Mouse (Mus musculus) retina, embryonic 14.5 days (tissue): ENCODE measurements around the gene Rgl2.
A peak's percentile ranks its signal among the peaks of the same experiment; 100 is the strongest.

Experiments used
- DNase-seq: peaks from one replicate; pipeline ENCODE4 v3.0.0-alpha.2; 2015; ENCODE audit warnings: low spot score

The Rgl2 gene

DNA sequence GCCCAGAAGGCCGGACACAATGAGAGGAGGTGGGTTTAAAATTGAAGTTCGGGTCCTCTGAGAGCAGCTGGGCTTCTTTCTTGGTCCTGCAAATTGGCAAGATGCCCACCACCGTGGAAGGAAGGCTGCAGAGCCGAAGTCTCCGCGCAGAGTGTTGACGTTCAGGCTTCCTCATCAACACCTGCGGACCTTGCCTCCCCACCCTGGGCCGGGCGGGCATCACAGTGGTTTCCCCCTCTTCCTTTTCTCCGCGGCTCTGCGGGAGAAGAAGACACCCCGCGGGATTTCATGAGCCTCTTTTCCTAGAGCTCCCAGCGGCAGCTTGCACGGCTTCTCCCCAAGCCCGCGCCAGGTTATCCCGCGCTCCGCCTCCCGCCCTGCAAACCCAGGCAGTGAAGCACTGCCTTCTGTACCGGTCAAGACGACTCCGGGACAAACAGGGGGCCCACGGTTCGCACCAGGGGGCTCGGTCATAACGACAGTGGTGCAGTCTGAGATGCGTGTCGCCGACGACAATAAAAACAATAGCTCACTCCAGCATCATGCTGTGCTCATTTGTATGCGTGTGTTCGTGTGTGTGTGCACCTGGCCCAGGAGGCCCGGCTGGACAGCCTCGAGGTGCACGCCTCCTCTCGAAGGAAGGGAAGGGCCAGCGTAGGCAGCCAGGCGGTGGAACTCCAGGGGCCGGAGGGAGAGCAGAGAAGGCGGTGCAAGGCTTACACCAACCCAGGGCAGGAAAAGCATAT, 20.8 kb upstream of the Rgl2 start:
- DNase-seq, result peak; percentile 36

DNA sequence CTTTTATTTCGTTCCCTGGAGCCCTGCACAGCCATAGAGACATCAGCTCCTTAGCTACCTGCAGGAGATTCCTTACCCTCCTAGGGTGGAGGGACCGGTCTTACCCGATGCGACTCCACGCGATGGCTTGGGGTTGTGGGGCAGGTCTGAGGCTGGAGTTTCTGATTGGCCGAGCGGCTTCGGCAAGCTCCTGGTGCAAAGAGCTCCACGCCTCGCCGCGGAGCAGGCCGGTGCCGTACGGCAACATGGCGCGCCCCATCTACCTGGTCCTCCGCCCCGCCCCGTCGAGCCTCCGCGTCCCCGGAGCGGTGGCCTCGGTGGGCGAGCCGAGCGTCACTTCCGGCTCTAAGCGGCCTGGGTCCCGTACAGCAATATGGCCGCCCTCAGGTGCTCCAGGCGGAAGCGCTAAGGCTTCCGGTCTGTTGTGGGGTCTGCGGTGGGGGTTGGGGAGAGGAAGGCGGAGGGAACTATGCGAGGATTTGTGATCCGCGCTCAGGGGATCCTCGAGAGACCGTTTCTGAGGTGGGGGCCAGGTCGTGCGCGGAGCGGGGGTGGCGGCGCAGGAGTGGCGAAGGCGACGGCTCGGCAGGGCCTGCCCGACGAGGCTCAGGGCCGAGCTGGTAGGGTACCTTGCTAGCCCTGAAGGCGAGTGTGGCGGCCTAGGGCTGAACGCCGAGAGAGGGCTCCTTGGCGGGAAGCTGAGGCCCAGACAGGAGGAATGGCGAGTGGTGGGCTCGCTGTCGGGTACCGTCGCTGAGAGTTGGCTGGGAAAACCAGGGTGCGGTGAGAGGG, 20.1 kb upstream of the Rgl2 start, which contains the start of gene Daxx:
Gene Daxx (plus strand): TSS at position 338 of the 792 bp plus-strand sequence.
- peak; percentile 98 for DNase-seq

DNA sequence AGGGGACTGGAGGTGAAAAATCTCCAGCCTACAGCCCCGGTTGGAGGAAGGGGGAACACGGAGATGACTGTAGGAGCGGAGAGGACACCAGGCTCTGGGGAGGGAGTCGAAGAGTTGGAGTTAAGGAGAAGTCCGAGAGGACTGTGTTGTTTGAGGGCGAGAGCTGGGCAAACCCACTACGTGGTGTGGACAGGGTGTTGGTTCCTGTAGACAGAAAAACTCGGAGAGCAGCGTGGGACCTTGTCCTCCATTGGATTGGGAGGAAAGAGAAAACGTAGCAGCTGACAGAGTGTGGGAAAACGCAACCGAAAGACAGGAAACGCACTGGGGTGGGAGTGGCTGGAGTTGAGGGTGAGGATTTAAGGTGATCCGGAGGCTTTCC, 19.5 kb upstream of the Rgl2 start:
- no peak for DNase-seq

DNA sequence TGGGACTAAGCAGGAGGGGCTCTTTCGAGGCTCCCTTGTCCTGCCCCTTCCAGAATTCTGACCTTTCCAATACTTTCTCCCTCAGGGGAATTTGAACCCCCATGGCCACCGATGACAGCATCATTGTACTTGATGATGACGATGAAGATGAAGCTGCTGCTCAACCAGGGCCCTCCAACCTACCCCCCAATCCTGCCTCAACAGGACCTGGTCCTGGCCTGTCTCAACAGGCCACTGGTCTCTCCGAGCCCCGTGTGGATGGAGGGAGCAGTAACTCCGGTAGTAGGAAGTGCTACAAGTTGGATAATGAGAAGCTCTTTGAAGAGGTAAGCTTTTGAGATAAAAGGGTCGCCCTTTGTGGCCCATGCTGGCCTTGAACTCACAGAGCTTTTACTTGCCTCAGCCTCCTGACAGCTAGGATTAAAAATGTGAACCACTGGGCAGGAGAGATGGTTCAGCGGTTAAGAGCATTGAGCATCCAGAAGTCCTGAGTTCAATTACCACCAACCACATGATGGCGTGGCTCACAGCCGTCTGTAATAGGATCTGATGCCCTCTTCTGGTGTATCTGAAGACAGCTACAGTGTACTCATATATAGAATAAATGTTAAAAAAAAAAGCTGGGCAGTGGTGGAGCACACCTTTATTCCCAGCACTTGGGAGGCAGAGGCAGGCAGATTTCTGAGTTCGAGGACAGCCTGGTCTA, 18.8 kb upstream of the Rgl2 start:
- no peak for DNase-seq

DNA sequence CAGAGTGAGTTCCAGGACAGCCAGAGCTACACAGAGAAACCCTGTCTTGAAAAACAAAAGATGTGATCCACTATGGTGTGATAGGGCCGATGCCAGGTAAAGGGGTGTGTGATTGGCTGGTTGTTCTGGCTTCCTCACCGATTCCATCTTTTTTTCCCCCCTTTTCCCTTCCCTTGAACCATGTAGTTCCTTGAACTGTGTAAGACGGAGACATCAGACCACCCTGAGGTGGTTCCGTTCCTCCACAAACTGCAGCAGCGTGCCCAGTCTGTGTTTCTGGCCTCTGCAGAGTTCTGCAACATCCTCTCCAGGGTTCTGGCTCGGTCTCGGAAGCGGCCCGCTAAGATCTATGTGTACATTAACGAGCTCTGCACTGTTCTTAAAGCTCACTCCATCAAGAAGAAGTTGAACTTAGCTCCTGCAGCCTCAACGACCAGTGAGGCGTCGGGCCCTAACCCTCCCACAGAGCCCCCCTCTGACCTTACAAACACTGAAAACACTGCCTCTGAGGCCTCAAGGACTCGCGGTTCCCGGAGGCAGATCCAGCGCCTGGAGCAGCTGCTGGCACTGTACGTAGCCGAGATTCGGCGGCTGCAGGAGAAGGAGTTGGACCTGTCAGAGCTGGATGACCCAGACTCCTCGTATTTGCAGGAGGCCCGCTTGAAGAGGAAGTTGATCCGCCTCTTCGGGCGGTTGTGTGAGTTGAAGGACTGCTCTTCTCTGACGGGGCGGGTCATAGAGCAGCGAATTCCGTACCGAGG, 18.1 kb upstream of the Rgl2 start:
- DNase-seq, result no peak

DNA sequence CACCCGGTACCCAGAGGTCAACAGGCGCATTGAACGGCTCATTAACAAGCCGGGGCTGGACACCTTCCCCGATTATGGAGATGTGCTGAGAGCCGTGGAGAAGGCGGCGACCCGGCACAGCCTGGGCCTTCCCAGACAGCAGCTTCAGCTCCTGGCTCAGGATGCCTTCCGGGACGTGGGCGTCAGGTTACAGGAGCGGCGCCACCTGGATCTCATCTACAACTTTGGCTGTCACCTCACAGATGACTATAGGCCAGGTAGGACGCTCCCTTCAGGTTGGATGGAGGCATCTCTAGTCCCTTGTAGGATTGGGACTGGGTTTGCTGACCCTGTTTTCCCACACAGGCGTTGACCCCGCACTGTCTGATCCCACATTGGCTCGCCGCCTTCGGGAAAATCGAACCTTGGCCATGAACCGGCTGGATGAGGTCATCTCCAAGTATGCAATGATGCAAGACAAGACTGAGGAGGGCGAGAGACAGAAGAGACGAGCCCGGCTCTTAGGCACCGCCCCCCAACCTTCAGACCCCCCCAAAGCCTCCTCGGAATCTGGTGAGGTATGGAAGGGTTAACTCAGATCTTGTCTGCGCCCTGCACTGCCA, 17.4 kb upstream of the Rgl2 start:
- no peak for DNase-seq

DNA sequence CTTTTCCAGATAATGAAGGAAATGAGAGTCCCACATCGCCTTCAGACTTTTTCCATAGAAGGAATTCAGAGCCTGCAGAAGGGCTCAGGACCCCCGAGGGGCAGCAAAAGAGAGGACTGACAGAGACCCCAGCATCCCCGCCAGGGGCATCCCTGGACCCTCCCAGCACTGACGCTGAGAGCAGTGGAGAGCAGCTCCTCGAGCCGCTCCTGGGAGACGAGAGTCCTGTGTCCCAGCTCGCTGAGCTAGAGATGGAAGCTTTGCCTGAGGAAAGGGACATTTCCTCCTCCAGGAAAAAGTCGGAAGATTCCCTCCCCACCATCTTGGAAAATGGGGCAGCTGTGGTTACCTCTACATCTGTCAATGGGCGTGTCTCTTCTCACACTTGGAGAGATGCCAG, 16.1 kb upstream of the Rgl2 start:
- no peak for DNase-seq

DNA sequence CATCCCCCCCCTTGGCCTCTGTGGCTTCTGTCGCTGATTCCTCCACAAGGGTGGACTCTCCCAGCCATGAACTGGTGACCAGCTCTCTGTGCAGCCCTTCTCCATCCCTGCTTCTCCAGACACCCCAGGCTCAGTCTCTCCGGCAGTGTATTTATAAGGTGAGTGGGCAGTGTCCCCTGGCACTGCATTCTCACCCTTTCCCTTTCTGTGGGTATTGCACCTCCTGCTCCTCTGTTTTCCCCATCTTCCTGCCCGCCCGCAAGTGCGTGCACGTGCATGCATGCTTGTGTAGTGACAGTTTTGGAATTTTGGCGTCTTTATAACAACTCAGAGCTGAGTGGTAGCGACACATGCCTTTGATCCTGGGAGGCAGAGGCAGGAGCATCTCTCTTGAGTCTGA, 15.4 kb upstream of the Rgl2 start:
- DNase-seq, result no peak

DNA sequence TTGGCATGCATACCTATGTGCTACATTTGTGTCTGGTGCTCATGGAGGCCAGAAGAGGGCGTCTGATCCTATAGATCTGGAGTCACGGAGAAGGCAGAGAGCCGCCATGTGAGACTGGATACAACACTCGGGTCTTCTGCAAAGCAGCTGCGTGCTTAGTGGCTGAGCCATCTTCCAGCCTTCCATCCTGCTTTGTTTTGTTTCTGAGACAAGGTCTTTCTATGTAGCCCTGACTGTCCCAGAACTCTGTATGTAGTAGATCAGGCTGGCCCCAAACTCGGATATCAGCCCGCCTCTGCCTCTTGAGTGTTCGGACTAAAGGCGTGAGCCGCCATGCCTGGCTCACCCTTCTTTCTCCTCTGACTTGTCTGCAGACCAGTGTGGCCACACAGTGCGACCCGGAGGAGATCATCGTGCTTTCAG, 14.4 kb upstream of the Rgl2 start:
- no peak for DNase-seq

DNA sequence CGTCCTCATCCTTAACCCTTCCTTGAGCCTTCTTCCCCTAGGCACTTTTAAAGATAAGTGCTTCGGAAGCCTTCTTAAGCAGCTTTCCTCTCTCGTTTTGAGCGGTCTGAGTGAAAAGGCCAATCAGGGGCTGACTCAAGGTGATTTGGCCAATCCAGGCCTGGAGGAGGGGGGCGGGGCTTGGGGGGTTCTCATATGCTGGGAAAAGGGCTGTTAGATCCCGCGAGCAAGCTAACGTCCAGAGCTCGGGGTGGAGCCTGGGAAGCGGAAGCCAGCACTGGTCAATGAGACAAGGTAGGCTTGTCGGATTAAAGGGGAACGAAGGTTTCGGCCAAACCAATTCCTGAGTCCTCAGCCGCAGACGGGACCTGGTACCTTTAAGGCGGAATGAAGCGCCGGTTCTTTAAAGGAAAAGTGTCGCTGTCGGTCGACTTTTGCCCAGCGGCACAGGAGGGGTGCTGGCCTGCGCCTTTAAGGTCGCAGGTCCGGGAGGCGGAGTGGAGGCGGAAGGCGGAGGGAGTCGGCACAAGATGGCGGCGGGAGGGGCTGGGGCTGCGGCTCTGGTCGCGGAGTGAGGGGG, 13.6 kb upstream of the Rgl2 start, which contains the start of the genes Tapbp and Zbtb22:
Gene Tapbp (plus strand): TSS at position 229 of the 580 bp plus-strand sequence.
Gene Zbtb22 (plus strand): TSS at position 234 of the 580 bp plus-strand sequence.
- DNase-seq, result peak; percentile 98

DNA sequence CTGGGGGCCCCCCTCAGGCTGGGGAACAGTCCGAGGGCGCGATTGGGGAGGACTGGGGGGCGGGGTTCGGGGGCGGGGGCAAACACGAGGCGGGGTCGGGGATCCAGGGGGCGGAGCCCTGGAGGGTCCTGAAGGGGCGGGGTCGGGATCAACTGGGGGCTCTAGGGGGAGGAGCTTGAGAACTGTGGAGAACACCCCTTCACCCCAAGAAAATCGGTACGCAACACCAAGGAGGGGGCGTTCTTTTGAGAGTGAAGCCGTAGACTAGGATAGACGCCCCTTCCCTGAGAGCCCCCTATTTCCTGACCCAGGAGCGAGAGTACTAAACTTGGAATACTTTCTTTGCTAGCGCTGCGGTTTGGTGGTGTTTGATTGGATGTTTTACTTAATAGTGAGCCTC, 13.0 kb upstream of the Rgl2 start:
- DNase-seq, result peak; percentile 77

DNA sequence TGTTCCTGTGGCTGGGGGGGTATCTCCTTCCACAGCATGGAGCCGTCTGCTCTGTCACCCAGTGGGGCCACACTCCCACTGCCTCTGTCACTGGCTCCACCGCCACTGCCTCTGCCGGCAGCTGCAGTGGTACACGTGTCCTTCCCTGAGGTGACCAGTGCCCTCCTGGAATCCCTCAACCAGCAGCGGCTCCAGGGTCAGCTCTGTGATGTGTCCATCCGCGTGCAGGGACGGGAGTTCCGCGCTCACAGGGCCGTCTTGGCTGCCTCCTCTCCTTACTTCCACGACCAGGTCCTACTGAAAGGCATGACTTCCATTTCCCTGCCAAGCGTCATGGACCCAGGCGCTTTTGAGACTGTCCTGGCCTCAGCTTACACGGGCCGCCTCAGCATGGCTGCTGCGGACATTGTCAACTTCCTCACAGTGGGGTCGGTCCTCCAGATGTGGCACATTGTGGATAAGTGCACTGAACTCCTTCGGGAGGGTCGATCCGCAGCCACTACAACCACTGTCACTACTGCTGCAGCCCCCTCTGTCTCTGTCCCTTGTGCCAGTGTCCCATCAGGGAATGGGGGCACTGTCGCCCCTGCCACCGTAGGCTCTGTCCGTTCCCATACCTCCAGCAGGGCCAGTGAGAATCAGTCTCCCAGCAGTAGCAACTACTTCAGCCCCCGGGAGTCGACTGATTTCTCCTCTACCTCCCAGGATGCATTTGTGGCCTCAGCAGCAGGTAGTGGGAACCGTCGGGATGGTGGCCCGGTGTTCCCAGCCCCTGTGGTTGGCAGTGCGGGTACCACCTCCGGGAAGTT, 12.3 kb upstream of the Rgl2 start:
- DNase-seq, result no peak

DNA sequence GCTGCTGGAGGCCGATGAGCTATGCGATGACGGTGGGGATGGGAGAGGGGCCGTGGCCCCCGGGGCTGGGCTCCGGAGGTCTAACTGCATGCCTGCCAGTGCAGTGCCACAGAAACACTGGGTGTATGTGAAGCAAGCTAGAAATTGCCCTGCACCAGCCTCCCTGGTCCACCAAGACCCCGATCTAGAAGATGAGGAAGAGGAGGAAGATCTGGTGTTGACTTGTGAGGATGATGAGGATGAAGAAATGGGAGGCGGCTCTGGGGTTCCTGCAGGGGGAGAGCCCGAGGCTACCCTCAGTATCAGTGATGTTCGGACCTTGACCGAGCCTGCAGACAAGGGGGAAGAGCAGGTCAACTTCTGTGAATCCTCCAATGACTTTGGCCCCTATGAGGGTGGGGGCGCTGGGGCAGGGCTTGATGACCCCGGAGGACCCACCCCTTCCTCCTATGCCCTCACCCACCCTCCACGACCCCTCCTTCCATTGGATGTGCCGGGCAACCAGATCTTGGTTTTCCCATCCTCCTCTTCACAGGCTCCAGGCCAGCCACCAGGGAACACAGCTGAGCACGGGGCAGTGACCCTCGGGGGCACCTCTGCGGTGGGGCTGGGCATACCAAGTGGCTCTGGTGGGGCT, 11.6 kb upstream of the Rgl2 start:
- no peak for DNase-seq

DNA sequence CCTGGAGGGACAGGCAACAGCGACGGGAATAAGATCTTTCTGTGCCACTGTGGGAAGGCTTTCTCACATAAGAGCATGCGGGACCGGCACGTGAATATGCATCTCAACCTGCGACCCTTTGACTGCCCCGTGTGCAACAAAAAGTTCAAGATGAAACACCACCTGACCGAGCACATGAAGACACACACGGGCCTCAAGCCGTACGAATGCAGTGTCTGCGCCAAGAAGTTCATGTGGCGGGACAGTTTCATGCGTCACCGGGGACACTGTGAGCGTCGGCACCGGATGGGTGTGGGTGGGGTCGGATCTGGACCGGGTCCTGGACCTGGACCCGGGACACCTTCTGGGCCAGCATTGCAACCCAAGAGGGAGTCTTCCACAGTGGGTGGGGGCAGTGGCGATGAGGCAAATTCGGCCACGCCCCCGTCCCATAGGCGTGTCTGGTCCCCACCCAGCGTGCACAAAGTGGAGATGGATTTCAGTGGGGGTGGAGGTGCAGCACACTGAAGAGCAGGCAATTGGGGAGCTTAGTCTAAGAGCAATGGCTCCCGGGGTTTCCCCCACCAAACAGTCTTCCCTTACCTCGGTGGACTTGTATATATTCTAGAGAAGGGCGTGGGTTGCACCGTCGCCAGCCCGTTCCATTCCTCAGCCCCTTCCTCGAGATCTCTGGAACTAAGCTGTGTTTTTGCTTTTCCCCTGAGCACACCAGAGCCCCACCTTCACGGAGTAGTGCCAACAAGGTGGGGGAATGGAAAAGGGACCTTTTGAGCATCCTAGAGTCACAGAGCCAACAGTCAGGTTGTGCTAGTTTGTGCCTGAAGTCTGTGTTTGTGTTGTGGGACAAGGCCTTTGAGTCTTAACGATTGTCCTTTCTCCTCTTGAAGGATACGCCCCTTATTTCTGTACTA, 10.8 kb upstream of the Rgl2 start:
- no peak for DNase-seq

DNA sequence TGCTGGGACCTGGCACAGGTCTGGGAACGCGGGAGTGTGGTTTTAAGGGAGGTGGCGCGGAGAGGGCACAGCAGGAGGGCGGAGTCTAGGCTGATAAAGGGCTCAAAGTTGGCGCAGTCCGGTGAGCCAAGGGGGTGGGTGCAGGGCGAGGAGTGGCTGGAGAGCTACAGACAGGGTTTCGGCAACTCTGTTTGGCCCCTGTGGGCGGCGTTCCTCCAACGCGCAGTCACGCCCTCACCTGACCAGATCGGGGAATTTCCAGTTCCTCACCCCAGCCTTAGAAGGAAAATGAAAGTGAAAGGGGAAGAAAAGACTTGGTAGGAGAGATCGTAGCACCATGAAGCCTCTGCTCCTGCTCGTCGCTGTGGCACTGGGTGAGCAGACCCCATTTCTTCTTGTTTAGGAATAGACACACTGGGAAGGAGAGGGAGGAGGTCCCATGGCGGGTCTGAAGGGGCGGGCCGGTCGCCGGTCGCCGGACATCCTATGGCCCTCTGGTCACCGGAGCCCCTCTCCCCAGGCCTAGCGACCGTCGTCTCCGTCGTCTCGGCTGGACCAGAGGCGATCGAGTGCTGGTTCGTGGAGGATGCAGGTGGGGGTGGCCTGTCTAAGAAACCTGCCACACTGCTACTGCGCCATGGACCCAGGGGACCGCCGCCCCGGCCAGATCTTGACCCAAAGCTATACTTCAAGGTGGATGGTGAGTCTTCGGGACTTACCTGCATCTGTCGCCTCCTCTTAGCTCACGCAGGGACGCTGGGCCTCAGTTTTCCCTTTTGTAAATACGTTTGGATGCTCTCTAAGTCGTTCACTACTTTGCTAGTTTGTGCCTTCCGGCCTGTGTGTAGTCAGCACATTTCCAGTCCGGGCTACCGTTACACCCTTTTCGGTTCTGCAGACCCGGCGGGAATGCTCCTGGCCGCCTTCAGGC, 9.7 kb upstream of the Rgl2 start:
- DNase-seq, result peak; percentile 39

DNA sequence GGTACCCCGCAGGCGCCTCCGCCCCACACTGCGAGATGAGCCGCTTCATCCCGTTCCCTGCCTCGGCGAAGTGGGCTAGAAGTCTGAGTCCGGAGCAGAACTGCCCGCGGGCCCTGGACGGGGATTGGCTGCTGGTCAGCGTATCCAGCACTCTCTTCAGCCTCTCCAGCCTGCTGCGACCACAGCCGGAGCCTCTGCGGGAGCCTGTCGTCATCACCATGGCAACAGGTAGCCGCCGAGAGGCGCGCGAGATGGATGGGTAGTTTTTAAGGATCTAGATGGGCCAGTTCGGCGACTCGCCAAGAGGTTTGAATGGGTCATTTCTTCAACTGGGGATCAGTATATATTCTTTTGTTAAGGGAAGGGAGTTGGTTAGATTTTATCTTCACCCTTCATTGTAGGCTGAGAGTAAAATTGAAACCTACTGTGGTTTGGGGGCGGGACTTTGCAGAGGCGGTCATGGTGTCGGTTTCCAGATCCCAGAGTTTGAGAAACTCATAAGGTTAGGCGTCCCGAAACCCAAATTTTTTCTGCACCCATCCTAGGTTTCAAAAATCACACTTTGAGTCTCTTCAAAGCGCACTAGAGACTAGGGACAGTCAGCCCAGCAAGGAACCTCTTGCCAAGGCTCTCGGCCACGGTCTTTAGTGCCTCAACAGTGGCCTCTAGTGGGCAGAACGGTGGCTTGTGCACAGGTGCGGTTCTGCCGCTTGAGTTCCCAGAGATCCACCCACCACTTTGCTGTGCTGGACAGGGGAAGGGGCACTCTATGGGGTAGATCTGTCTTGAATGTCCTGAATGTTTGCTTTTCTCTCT, 8.9 kb upstream of the Rgl2 start:
- DNase-seq, result peak; percentile 86

DNA sequence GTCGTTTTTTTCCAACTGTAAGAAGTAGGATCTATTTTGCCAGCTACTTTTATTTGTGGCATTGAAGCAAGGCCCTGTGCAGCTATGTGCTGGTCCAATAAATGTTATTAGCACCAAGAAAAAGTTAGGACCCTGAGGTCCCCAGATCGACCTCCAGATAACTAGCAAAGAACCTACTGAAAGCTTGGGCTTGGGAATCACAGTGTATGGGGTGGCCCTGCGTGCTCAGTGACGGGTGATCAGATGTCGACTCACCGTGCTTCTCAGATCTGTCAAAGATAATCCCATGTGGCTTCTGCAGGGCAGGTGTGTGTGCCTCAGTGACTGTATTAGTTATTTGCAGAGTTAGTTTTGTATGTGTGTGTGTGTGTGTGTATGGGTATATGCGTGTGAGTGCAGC, 8.0 kb upstream of the Rgl2 start:
- no peak for DNase-seq
